Mouse (Mus musculus): ENCODE measurements around the gene Eif4a2. TPM values are rescaled to one million over a fixed set of nuclear protein-coding genes. Genes with fewer than 3 reads are reported as not detected.

The Eif4a2 gene
- polyA plus RNA-seq, 1 experiment from 2014 or later = 147 TPM

- no peak overlapping the region for H3K4me3 ChIP-seq
- no peaks in the 10 kb centered on the region for H3K27me3 ChIP-seq (replicated peaks)
- peaks cover 9% of the 10 kb centered on the region for H3K4me1 ChIP-seq
- no peak overlapping the region for H3K9ac ChIP-seq
- no peak overlapping the region for H3K27ac ChIP-seq (replicated peaks)
- no peak overlapping the region for H3K4me2 ChIP-seq
- WGBS = 92% methylated on average over 4 of the region's 4 CpGs
- H3K36me3 ChIP-seq = peaks cover 64% of the 10 kb centered on the region
- H3K9me3 ChIP-seq = no peaks in the 10 kb centered on the region
- no peak for ATAC-seq (ENCODE audit: extremely low read depth, insufficient number of reproducible peaks, low FRiP score, low TSS enrichment)
Observed at GRCm38 (mm10) chr16:23123104-23123503, 15.9 kb downstream of the Eif4a2 start.

GRCm38 (mm10) chr16:23124398-23124797 lies 17.2 kb downstream of the Eif4a2 start:
- no peaks in the 10 kb centered on the region for H3K9me3 ChIP-seq

GRCm38 (mm10) chr16:23127311-23127672 lies 20.0 kb downstream of the Eif4a2 start:
- H3K27ac ChIP-seq (replicated peaks) = peak overlapping the region; percentile 95
- peak overlapping the region; percentile 92 for H3K9ac ChIP-seq
- no peaks in the 10 kb centered on the region for H3K9me3 ChIP-seq
- peaks cover 19% of the 10 kb centered on the region for H3K4me1 ChIP-seq
- peak overlapping the region; percentile 72 for H3K4me3 ChIP-seq
- no peak for ATAC-seq (ENCODE audit: extremely low read depth, insufficient number of reproducible peaks, low FRiP score, low TSS enrichment)
- no peaks in the 10 kb centered on the region for H3K27me3 ChIP-seq (replicated peaks)
- 0% methylated on average over 4 of the region's 4 CpGs for WGBS
- peaks cover 29% of the 10 kb centered on the region for H3K36me3 ChIP-seq
- peak overlapping the region; percentile 71 for H3K4me2 ChIP-seq

More at GRCm38 (mm10) chr16:23124398-23124797, 17.2 kb downstream of the Eif4a2 start:
- Histone ChIP-seq H3K9ac (no peak overlapping the region), H3K4me1 (peaks cover 19% of the 10 kb centered on the region), H3K4me2 (no peak overlapping the region), H3K27ac (replicated peaks) (no peak overlapping the region), H3K4me3 (no peak overlapping the region), H3K27me3 (replicated peaks) (no peaks in the 10 kb centered on the region), H3K36me3 (peaks cover 57% of the 10 kb centered on the region)
- no peak for ATAC-seq (ENCODE audit: extremely low read depth, insufficient number of reproducible peaks, low FRiP score, low TSS enrichment)
- WGBS = 80% methylated on average over 4 of the region's 4 CpGs

GRCm38 (mm10) chr16:23127673-23128375 lies 20.6 kb downstream of the Eif4a2 start, which contains the start of gene Rfc4:
Gene Rfc4, minus strand, starts transcription at chr16:23127737.
- ATAC-seq (ENCODE audit: extremely low read depth, insufficient number of reproducible peaks, low FRiP score, low TSS enrichment) = peak; percentile 76
- peak within 1 kb of the TSS; percentile 71 for H3K4me2 ChIP-seq
- no peaks in the 10 kb centered on the region for H3K9me3 ChIP-seq
- WGBS = under 1% methylated on average over 51 of the region's 51 CpGs
- H3K4me3 ChIP-seq = peak within 1 kb of the TSS; percentile 72
- peaks cover 19% of the 10 kb centered on the region for H3K4me1 ChIP-seq
- H3K36me3 ChIP-seq = peaks cover 24% of the 10 kb centered on the region
- peak within 1 kb of the TSS; percentile 92 for H3K9ac ChIP-seq
- peak within 1 kb of the TSS; percentile 95 for H3K27ac ChIP-seq (replicated peaks)
- H3K27me3 ChIP-seq (replicated peaks) = no peaks in the 10 kb centered on the region

- no peak overlapping the region for H3K4me3 ChIP-seq
- H3K4me2 ChIP-seq = no peak overlapping the region
- no peaks in the 10 kb centered on the region for H3K9me3 ChIP-seq
- H3K9ac ChIP-seq = no peak overlapping the region
- peaks cover 5% of the 10 kb centered on the region; the same call in 1 of the 2 replicates for H3K36me3 ChIP-seq
- peaks cover 19% of the 10 kb centered on the region for H3K4me1 ChIP-seq
- H3K27ac ChIP-seq (replicated peaks) = no peak overlapping the region
- no peaks in the 10 kb centered on the region for H3K27me3 ChIP-seq (replicated peaks)
- WGBS = 87% methylated on average over 3 of the region's 3 CpGs
- no peak for ATAC-seq (ENCODE audit: extremely low read depth, insufficient number of reproducible peaks, low FRiP score, low TSS enrichment)
Observed at GRCm38 (mm10) chr16:23130303-23130702, 23.1 kb downstream of the Eif4a2 start.

GRCm38 (mm10) chr16:23132336-23132735 lies 25.1 kb downstream of the Eif4a2 start:
- 89% methylated on average over 1 of the region's 1 CpGs for WGBS
- peaks cover 10% of the 10 kb centered on the region for H3K4me1 ChIP-seq

GRCm38 (mm10) chr16:23135421-23136149 lies 28.3 kb downstream of the Eif4a2 start:
- Histone ChIP-seq H3K9me3 (no peaks in the 10 kb centered on the region), H3K36me3 (no peaks in the 10 kb centered on the region), H3K4me2 (peak overlapping the region; percentile 38), H3K27me3 (replicated peaks) (no peaks in the 10 kb centered on the region), H3K27ac (replicated peaks) (no peak overlapping the region), H3K4me3 (no peak overlapping the region), H3K4me1 (no peaks in the 10 kb centered on the region), H3K9ac (peak overlapping the region; percentile 50; the same call in 1 of the 2 replicates)
- ATAC-seq (ENCODE audit: extremely low read depth, insufficient number of reproducible peaks, low FRiP score, low TSS enrichment) = no peak
- WGBS = 22% methylated on average over 11 of the region's 11 CpGs

More at GRCm38 (mm10) chr16:23132336-23132735, 25.1 kb downstream of the Eif4a2 start:
- Histone ChIP-seq H3K9me3 (no peaks in the 10 kb centered on the region), H3K27me3 (replicated peaks) (no peaks in the 10 kb centered on the region), H3K27ac (replicated peaks) (no peak overlapping the region), H3K4me3 (no peak overlapping the region), H3K9ac (no peak overlapping the region), H3K36me3 (no peaks in the 10 kb centered on the region), H3K4me2 (no peak overlapping the region)
- ATAC-seq (ENCODE audit: extremely low read depth, insufficient number of reproducible peaks, low FRiP score, low TSS enrichment) = no peak

- 42% methylated on average over 4 of the region's 4 CpGs for WGBS
- Histone ChIP-seq H3K27me3 (replicated peaks) (no peaks in the 10 kb centered on the region), H3K9me3 (no peaks in the 10 kb centered on the region)
Observed at GRCm38 (mm10) chr16:23136406-23136970, 29.2 kb downstream of the Eif4a2 start.

GRCm38 (mm10) chr16:23140911-23141310 lies 33.7 kb downstream of the Eif4a2 start:
- ATAC-seq (ENCODE audit: extremely low read depth, insufficient number of reproducible peaks, low FRiP score, low TSS enrichment) = no peak
- WGBS = 91% methylated on average over 3 of the region's 3 CpGs

More at GRCm38 (mm10) chr16:23136406-23136970, 29.2 kb downstream of the Eif4a2 start:
- H3K4me1 ChIP-seq = no peaks in the 10 kb centered on the region
- no peak overlapping the region for H3K4me2 ChIP-seq
- no peaks in the 10 kb centered on the region for H3K36me3 ChIP-seq
- no peak for ATAC-seq (ENCODE audit: extremely low read depth, insufficient number of reproducible peaks, low FRiP score, low TSS enrichment)
- no peak overlapping the region for H3K4me3 ChIP-seq
- no peak overlapping the region for H3K27ac ChIP-seq (replicated peaks)
- H3K9ac ChIP-seq = no peak overlapping the region

GRCm38 (mm10) chr16:23144326-23144725 lies 37.1 kb downstream of the Eif4a2 start:
- H3K4me2 ChIP-seq = no peak overlapping the region

More at GRCm38 (mm10) chr16:23140911-23141310, 33.7 kb downstream of the Eif4a2 start:
- no peaks in the 10 kb centered on the region for H3K27me3 ChIP-seq (replicated peaks)
- H3K4me2 ChIP-seq = no peak overlapping the region
- H3K9me3 ChIP-seq = no peaks in the 10 kb centered on the region
- H3K9ac ChIP-seq = no peak overlapping the region
- peaks cover 8% of the 10 kb centered on the region for H3K4me1 ChIP-seq
- no peaks in the 10 kb centered on the region for H3K36me3 ChIP-seq
- no peak overlapping the region for H3K27ac ChIP-seq (replicated peaks)
- no peak overlapping the region for H3K4me3 ChIP-seq

GRCm38 (mm10) chr16:23145211-23145610 lies 38.0 kb downstream of the Eif4a2 start:
- no peaks in the 10 kb centered on the region for H3K9me3 ChIP-seq
- no peak overlapping the region for H3K4me3 ChIP-seq
- H3K9ac ChIP-seq = no peak overlapping the region
- peaks cover 19% of the 10 kb centered on the region for H3K4me1 ChIP-seq
- H3K27ac ChIP-seq (replicated peaks) = no peak overlapping the region
- H3K27me3 ChIP-seq (replicated peaks) = no peaks in the 10 kb centered on the region
- WGBS = 35% methylated on average over 5 of the region's 5 CpGs
- H3K4me2 ChIP-seq = no peak overlapping the region
- no peak for ATAC-seq (ENCODE audit: extremely low read depth, insufficient number of reproducible peaks, low FRiP score, low TSS enrichment)
- H3K36me3 ChIP-seq = no peaks in the 10 kb centered on the region

More at GRCm38 (mm10) chr16:23144326-23144725, 37.1 kb downstream of the Eif4a2 start:
- no peak for ATAC-seq (ENCODE audit: extremely low read depth, insufficient number of reproducible peaks, low FRiP score, low TSS enrichment)
- H3K9ac ChIP-seq = no peak overlapping the region
- H3K36me3 ChIP-seq = no peaks in the 10 kb centered on the region
- H3K9me3 ChIP-seq = no peaks in the 10 kb centered on the region
- peaks cover 19% of the 10 kb centered on the region for H3K4me1 ChIP-seq
- no peak overlapping the region for H3K27ac ChIP-seq (replicated peaks)
- H3K4me3 ChIP-seq = no peak overlapping the region
- H3K27me3 ChIP-seq (replicated peaks) = no peaks in the 10 kb centered on the region
- WGBS = 80% methylated on average over 7 of the region's 7 CpGs

Measured in heart, embryonic 13.5 days (tissue).